Mouse (Mus musculus): ENCODE results near the gene Defb23.

The Defb23 gene

DNA sequence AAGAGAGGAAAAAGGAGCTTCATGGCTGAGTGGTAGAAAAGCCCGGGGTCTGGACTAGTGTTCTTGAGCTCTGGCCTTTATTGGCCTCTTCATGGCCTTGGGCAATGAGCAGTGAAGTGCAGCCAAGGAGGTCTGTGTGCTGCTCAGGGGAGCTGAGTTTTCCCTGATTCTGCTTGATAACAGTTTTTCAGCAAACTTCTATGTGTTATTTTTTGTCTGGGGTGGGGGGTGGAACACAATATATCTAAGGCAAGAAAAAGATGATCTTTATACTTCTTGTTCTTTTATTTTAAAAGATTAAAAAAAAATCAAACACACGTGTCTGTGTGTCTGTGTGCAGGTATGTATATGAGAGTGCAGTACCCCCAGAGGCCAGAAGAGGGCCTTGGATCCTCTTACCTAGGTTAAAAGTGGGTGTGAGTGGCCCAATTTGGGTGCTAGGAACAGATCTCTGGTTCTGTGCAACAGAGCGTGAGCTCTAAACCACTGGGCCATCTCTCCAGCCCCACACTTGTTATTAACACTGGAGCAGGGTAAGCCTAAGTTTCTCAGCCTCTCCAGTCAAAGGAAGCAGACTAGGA, at the start of gene Defb23:
TSS of gene Defb23 (minus strand) at position 51 of the 581 bp plus-strand sequence.
- DNase-seq (ENCODE audit: low read depth, low spot score): no peak

GRCm38 (mm10) chr2:152511592-152511991, 47.2 kb upstream of the Defb23 start, which contains the start of gene Defb26:
Defb26 (minus strand) TSS chr2:152511692.
- no peak for DNase-seq (ENCODE audit: low read depth, low spot score)

- DNase-seq (ENCODE audit: low read depth, low spot score): peak; percentile 36
Measured at GRCm38 (mm10) chr2:152503950-152504349, 39.5 kb upstream of the Defb23 start.

DNA sequence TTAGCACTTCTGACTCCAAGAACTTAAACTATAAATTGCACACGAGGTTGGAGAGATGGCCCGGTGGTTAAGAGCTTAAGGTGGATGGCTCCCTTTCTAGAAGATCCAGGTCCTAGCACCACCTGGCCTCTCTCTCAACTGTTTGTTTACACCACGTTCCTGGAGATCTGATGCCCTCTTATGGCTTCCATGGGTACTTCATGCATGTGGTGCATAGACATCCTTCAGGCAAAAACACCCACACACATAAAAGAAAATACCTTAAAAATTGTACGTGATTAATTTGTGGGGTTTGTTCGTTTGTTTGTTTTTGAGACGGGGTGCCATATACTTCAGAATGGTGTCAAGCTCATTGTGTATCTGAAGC, 36.4 kb upstream of the Defb23 start:
- peak; percentile 15 for DNase-seq (ENCODE audit: low read depth, low spot score)

DNA sequence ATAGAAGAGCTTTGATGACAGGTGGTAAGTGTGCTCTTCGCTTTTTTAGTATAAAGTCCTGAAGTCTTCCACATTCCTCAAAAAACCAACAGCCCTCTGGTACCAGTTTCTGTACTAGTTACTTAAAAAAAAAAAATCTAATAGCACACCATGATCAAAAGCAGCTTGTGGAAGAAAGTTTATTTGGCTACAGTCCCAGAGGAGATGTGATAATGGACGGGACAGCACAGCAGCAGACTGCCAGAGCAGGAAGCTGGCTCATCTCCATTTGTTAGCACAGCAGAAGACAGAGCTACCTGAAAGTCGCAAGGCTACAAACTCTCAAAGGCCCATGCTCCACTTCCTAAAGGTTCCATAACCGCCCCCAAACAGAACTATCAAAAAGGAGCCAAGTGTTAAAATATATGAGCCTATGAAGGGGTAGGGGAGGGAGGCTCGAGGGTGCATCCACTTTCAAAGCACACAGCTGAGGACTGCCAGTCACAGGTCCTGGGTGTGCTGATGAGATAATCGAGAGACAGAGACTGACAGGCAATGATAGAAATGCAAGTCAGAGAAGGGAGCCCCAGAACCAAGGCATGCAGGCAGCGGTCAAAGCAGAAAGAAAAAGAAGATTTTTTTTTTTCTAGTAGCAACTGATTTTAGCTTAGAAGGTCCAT, 35.9 kb upstream of the Defb23 start:
- no peak for DNase-seq (ENCODE audit: low read depth, low spot score)

DNA sequence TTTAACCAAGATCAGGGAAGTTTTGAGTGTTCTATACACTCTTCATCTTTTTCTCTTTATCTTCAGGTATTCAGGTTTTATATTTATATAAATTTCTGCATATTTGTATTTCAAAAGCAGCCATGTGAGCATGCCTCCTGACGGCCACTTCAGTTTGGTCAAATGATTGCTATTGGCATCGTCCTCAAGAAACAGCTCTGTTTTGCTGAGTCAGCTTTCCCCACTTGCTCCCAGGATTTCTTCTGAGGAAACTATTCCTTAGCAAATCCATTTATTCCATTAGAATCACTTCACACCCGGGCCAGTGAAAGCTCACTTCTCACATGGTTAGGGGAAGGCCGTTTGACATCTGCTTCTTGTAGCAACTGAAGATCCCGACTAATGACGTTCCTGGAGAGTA, 33.6 kb upstream of the Defb23 start:
- DNase-seq (ENCODE audit: low read depth, low spot score): no peak

DNA sequence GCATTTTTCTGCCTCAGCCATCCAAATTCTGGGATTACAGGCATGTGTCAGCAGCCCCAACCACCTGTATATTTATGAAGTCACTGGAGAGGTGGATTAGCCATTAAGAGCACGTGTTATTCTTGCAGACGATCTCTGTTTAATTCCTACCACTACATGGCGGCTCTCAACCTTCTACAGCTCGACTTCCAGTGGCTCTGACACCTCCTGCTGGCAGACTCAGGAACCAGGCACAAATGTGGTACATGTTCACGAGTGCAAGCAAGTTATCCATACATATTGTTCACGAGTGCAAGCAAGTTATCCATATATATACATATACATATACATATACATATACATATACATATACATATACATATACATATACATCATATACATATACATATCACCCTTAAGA, 28.7 kb upstream of the Defb23 start:
- DNase-seq (ENCODE audit: low read depth, low spot score): peak; percentile 13

GRCm38 (mm10) chr2:152490038-152490437, 25.6 kb upstream of the Defb23 start, which contains the start of gene Defb22:
Defb22 (minus strand) TSS chr2:152490138.
- no peak for DNase-seq (ENCODE audit: low read depth, low spot score)

GRCm38 (mm10) chr2:152487024-152487423, 22.6 kb upstream of the Defb23 start:
- peak; percentile 19 for DNase-seq (ENCODE audit: low read depth, low spot score)

DNA sequence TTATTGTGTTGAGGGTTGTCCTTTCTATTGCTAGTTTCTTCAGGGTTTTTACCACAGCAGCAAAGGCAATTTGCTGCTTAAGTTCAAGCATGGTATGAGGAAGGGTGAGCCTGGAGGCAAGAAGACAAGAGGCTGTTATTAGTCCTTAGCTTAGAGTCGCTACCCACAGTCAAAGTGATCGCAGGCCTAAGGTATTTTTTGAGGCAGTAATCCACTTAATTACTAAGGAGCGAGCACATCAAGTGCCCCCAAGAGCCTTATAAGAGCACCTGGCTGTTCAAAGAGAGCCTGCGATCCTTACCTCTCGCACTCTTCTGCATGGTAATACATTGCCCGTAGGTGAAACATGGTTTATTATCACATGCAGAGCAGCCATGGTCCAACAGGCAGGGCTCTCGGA, 17.3 kb upstream of the Defb23 start:
- DNase-seq (ENCODE audit: low read depth, low spot score): no peak

GRCm38 (mm10) chr2:152480881-152481280, 16.5 kb upstream of the Defb23 start:
- DNase-seq (ENCODE audit: low read depth, low spot score): peak; percentile 88

DNA sequence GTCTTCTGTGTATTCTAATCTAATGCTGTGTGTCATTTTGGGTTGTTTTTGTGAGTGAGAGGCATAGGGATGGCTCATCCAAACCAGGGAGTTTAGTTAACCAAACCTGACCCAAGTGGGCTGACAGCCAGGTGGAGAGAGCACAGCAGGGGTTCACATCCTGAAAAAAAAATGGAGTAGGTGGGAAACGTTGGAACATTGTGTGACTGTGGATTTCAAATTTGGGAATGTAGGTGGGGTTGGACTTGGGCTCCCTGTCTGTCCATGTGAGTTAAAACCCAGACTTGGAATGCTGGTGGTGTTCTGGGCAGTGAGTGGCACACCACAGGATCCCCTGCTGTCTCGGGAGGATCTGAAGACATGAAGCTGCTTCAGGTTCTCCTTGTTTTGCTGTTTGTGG, 12.3 kb upstream of the Defb23 start, which contains the start of gene Defb20:
TSS of gene Defb20 (plus strand) at position 301 of the 400 bp plus-strand sequence.
- no peak for DNase-seq (ENCODE audit: low read depth, low spot score)

GRCm38 (mm10) chr2:152472434-152472833, 8.0 kb upstream of the Defb23 start:
- peak; percentile 29 for DNase-seq (ENCODE audit: low read depth, low spot score)

GRCm38 (mm10) chr2:152470973-152471372, 6.6 kb upstream of the Defb23 start:
- peak; percentile 84 for DNase-seq (ENCODE audit: low read depth, low spot score)

DNA sequence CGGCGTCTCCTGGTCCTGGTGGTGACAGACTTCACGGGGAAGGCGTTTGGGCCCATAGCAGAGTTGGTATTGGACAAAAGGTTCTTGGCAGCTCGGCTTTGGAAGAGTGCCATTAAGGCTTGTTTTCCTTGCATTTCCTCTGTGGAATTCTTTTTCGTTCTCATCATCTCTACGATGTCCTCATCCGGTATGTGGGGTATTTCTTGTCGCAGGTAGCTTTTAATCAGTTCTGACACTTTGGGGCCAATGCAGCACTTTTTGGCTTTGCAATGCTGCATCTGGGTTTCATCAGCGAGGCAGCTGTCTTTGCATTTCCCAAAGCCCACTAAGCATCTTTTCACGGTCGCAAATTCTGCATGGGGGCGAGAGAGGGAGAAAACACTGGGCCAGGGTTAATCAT, 5.2 kb downstream of the Defb23 start:
- DNase-seq (ENCODE audit: low read depth, low spot score): no peak

DNA sequence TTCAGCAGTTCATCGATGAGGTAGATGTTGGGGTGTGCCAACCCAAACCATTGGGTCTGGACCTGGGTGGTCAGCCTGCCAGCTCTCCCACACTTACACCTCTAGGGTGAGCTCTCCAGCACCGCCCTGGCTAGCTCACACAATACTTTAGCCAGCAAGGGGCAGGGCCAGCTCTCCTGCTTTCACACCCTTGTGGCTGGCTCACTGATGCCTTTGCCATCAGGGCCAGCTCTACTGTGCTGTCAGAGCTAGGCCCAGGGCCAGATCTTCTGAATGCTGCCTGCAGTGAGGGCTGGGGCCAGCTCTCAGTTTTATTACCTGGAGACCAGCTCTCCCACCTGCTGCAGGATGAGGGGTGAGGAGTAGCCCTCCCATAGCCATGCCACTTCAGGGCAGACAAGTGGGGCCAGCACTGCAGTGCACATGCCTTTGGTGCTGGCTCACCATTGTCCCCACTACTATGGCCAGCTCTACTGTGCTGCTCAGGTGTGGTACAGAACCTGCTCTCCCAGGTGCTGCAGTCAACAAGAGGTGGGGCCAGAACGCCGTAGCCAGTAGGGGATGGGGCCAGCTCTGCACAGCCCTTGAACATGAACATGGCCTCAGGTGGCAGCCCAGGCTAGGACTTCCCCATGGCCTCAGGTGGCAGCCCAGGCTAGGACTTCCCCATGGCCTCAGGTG, 12.2 kb downstream of the Defb23 start:
- no peak for DNase-seq (ENCODE audit: low read depth, low spot score)

GRCm38 (mm10) chr2:152450241-152450640, 14.2 kb downstream of the Defb23 start:
- peak; percentile 82 for DNase-seq (ENCODE audit: low read depth, low spot score)

DNA sequence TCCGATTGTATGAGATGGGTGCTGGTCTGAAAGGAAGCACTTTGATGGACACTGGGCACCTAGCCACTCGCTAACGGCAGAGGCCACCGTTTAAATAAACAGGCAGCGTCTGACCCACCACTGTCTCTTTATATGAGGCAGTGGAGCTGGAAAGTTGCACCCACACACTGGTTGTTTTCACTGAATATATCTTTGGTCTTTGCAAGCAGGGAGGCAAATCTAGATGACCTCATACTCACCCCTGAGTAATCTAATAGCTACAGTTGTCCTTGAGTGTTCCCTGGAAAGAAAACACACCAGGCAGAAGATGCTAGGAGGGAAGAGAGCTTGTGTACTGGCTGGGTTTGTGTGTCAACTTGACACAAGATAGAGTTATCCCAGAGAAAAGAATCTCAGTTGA, 17.0 kb downstream of the Defb23 start:
- no peak for DNase-seq (ENCODE audit: low read depth, low spot score)

- DNase-seq (ENCODE audit: low read depth, low spot score): no peak
Measured at GRCm38 (mm10) chr2:152446642-152447041, 17.8 kb downstream of the Defb23 start.

DNA sequence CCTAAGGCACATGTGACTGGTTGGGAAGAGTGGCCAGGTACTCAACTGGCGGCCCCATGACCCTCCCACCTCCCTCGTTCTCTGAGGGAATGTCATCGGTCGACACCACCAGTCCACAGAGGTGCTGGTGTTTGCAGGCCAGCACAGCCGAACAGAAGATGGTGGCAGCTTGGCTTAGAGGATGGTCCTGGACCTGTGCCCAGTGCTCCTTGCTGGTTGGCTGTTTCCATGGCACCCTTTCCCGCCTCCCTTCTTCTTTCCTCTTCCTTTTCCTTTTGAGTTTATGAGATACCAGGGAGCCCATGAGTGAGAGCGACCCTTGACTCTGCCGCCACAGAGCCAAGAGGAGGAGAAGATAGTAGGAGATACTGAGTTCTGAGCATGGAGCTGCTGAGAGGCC, 21.1 kb downstream of the Defb23 start:
- DNase-seq (ENCODE audit: low read depth, low spot score): no peak

- DNase-seq (ENCODE audit: low read depth, low spot score): no peak
Measured at GRCm38 (mm10) chr2:152442322-152442721, 22.1 kb downstream of the Defb23 start.

DNA sequence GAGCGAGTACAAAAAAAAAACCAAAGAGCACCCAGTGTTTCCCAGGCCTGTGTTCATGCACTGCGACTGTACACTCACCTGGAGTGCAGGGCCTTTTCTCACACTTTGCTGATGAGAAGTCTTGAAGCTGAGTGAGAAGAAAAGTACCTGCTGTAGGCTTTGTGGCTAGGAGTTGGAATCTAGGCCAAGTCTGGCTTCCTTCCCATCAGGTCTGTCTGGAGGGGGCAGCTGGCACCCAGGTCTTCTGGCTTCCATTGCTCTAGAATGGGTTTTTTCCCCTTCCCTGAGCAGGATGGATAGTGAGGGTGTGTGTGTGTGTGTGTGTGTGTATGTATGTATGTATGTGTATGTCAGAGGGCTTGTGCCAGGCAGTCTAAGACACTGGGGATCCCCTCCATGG, 24.6 kb downstream of the Defb23 start:
- no peak for DNase-seq (ENCODE audit: low read depth, low spot score)

DNA sequence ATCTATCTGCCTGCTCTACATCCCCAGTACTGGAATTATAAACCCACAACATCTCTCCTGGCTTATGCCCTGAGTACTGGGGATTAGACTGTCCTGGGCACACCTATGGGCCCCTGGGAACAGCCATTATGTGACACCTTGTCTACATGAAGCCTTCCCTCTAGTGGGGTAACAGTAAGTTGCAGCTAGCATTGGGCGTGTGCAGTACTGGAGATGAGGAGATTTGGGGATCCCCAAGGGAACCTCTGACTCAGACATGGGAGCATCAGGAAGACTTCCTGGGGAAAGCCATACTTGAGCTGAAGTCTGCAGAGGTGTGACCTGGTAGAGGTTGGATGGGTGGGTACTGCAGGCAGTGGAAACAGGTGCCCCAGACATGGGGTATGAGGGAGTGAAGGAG, 25.5 kb downstream of the Defb23 start:
- peak; percentile 58 for DNase-seq (ENCODE audit: low read depth, low spot score)

Data from 3T3-L1 (cell line).